In the genomic region with DNA sequence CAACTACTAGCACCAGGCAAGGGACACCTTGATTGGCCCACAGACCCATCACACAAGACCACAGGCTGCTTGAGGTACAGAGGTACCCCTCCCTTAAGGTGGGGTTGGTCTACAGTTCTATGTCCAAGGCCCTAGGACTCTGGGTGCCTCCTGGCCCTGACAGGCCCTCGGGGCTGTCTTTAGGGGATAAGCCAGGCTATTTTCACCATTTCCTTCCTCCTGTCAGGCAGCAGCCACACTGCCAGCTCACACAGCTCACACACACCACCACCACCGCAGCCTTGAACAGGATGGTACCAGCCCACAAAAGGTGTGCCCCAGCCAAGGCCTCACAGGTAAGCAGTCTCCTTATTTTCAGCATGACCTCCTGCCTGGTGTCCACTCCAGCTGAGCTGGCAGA, we compare ENCODE assay signal across 16 mouse cellular contexts. TPM values are rescaled to one million over a fixed set of nuclear protein-coding genes. Genes with fewer than 3 reads are reported as not detected.
DNase-seq lines count a peak whose midpoint lies in the region; ATAC-seq and TF ChIP-seq lines count a peak whose summit lies in the region.
"Had no signal": no experiment of that assay in that cellular context is flagged by ENCODE, and none has a peak within 500 bp of the region (broad histone marks: within the 10 kb centered on the region; RNA-seq: fewer than 3 reads in every experiment).

Gene Gp9, plus strand, starts transcription at position 231 of the 400 bp plus-strand sequence.

- H3K27ac ChIP-seq in liver, embryonic 11.5 days (ENCODE audit: low read depth, low read length), result peak within 1 kb of the TSS; percentile 94
- peak within 1 kb of the TSS; percentile 11 for H3K27ac ChIP-seq in bone marrow, adult 2 months (ENCODE audit: control insufficient read depth, insufficient read depth, low read depth, low read length, poor library complexity)
- peak within 1 kb of the TSS; percentile 18; the same call in 1 of the 2 replicates for H3K27ac ChIP-seq in intestine, embryonic 16.5 days (ENCODE audit: low read length)
- no peak within 1 kb of the TSS for H3K27ac ChIP-seq in left cerebral cortex, adult 2 months
- H3K27ac ChIP-seq: embryonic facial prominence, embryonic 12.5 days; forebrain, embryonic 15.5 days; lung, embryonic 15.5 days had no signal

- no peak for DNase-seq in liver, embryonic 11.5 days (ENCODE audit: low spot score)
- DNase-seq in liver, result no peak
- no peak for DNase-seq in left cerebral cortex, adult 2 months (ENCODE audit: extremely low spot score in 1 of 2, low spot score in 2 of 2)
- no peak for DNase-seq in cerebellum, adult 11-12 months
- DNase-seq: adrenal gland, adult 2 months; cerebellum, adult 9-11 months; kidney, adult 11 months had no signal

- no peaks in the 10 kb centered on the region for H3K9me3 ChIP-seq in liver, embryonic 11.5 days (ENCODE audit: control insufficient read depth, low read length)
- H3K9me3 ChIP-seq in intestine, embryonic 16.5 days (ENCODE audit: control insufficient read depth, low read length), result no peaks in the 10 kb centered on the region
- H3K9me3 ChIP-seq in megakaryocyte, embryonic 14.5 days, result no peaks in the 10 kb centered on the region
- H3K9me3 ChIP-seq: embryonic facial prominence, embryonic 12.5 days; forebrain, embryonic 15.5 days; lung, embryonic 15.5 days had no signal

- H3K4me2 ChIP-seq in liver, embryonic 11.5 days, result peak within 1 kb of the TSS; percentile 51
- H3K4me2 ChIP-seq in intestine, embryonic 16.5 days (ENCODE audit: low read depth, low read length), result no peak within 1 kb of the TSS
- H3K4me2 ChIP-seq: embryonic facial prominence, embryonic 12.5 days; forebrain, embryonic 15.5 days; lung, embryonic 15.5 days; midbrain, embryonic 11.5 days had no signal

- peaks cover 25% of the 10 kb centered on the region for H3K4me1 ChIP-seq in liver, embryonic 11.5 days (replicated peaks; ENCODE audit: control insufficient read depth, insufficient read depth, low read length)
- H3K4me1 ChIP-seq in bone marrow, adult 2 months (ENCODE audit: control insufficient read depth, insufficient read depth, low read length), result peaks cover 4% of the 10 kb centered on the region; the same call in 1 of the 2 replicates
- peaks cover 17% of the 10 kb centered on the region for H3K4me1 ChIP-seq in intestine, embryonic 16.5 days (ENCODE audit: control insufficient read depth, insufficient read depth, low read length)
- H3K4me1 ChIP-seq in megakaryocyte, embryonic 14.5 days, result peaks cover 69% of the 10 kb centered on the region
- H3K4me1 ChIP-seq: embryonic facial prominence, embryonic 12.5 days; forebrain, embryonic 15.5 days had no signal

- no peak for TF ChIP-seq CTCF in bone marrow, adult 2 months (IDR thresholded peaks at IDR 0.05; ENCODE audit: control insufficient read depth, insufficient read depth, low read length)
- TF ChIP-seq CTCF in left cerebral cortex, adult 2 months (IDR thresholded peaks at IDR 0.05), result no peak

- whole genome bisulfite sequencing in liver, embryonic 11.5 days, result 46% methylated on average over 2 of the region's 2 CpGs
- WGBS in bone marrow, adult 2 months, result 2% methylated on average over 2 of the region's 2 CpGs
- WGBS in intestine, embryonic 16.5 days, result 69% methylated on average over 2 of the region's 2 CpGs

- no peak for ATAC-seq in liver, embryonic 11.5 days (replicated peaks; ENCODE audit: low FRiP score)
- 0 out of 2 replicates have a peak, but pooled peaks have one; percentile 24 for ATAC-seq in intestine, embryonic 16.5 days
- ATAC-seq: forebrain, embryonic 15.5 days had no signal

- intact Hi-C loops in left cerebral cortex, adult 2 months (cut with DNase I), result no loop called here

- no peaks in the 10 kb centered on the region for H3K27me3 ChIP-seq in liver, embryonic 11.5 days (replicated peaks; ENCODE audit: control insufficient read depth, insufficient read depth, low read length)
- no peaks in the 10 kb centered on the region for H3K27me3 ChIP-seq in intestine, embryonic 16.5 days (replicated peaks; ENCODE audit: control insufficient read depth, insufficient read depth, low read length)
- H3K27me3 ChIP-seq in megakaryocyte, embryonic 14.5 days (replicated peaks), result no peaks in the 10 kb centered on the region
- H3K27me3 ChIP-seq: CH12.LX; embryonic facial prominence, embryonic 12.5 days; forebrain, embryonic 15.5 days; lung, embryonic 15.5 days had no signal

- TF ChIP-seq POLR2A in bone marrow, adult 2 months (IDR thresholded peaks at IDR 0.05; ENCODE audit: borderline replicate concordance, control insufficient read depth, low read depth, low read length), result no peak

- peak within 1 kb of the TSS; percentile 18 for H3K4me3 ChIP-seq in liver, embryonic 11.5 days (ENCODE audit: low read depth, low read length)
- H3K4me3 ChIP-seq in bone marrow, adult 2 months (replicated peaks; ENCODE audit: control insufficient read depth, low read depth, low read length), result peak within 1 kb of the TSS; percentile 36
- no peak within 1 kb of the TSS for H3K4me3 ChIP-seq in intestine, embryonic 16.5 days (ENCODE audit: low read length)
- H3K4me3 ChIP-seq in megakaryocyte, embryonic 14.5 days (replicated peaks), result peak within 1 kb of the TSS; percentile 93
- no peak within 1 kb of the TSS for H3K4me3 ChIP-seq in left cerebral cortex, adult 2 months
- H3K4me3 ChIP-seq: embryonic facial prominence, embryonic 12.5 days; forebrain, embryonic 15.5 days; lung, embryonic 15.5 days had no signal

- H3K36me3 ChIP-seq in liver, embryonic 11.5 days (ENCODE audit: control insufficient read depth, insufficient read depth, low read length), result no peaks in the 10 kb centered on the region
- H3K36me3 ChIP-seq in intestine, embryonic 16.5 days (ENCODE audit: control insufficient read depth, insufficient read depth, low read length), result no peaks in the 10 kb centered on the region
- H3K36me3 ChIP-seq in megakaryocyte, embryonic 14.5 days (replicated peaks; ENCODE audit: low read length), result peaks cover 35% of the 10 kb centered on the region
- H3K36me3 ChIP-seq: embryonic facial prominence, embryonic 12.5 days; forebrain, embryonic 15.5 days; lung, embryonic 15.5 days had no signal

- peak within 1 kb of the TSS; percentile 46 for H3K9ac ChIP-seq in liver, embryonic 11.5 days (ENCODE audit: low read depth, low read length)
- peak within 1 kb of the TSS; percentile 29; the same call in 1 of the 2 replicates for H3K9ac ChIP-seq in intestine, embryonic 16.5 days (ENCODE audit: low read depth, low read length)
- H3K9ac ChIP-seq: embryonic facial prominence, embryonic 12.5 days; forebrain, embryonic 15.5 days; lung, embryonic 15.5 days had no signal

RNA-seq across cellular contexts. Expression of gene Gp9, which starts in this region (rescaled TPM):
- polyA plus RNA-seq in liver, embryonic 11.5 days (2014; fragmentation: Nextera tagmentation; extraction: Ambion mirVana), result 37.2 and 37.3 TPM in 2 replicates
- polyA plus RNA-seq in bone marrow, adult 2 months (2011; ENCODE audit: insufficient read depth, insufficient read length, low replicate concordance, missing spikeins), result 49.0 and 59.4 TPM in 2 replicates
- 1.5 and 2.0 TPM in 2 replicates for polyA plus RNA-seq in intestine, embryonic 16.5 days (2015; fragmentation: Nextera tagmentation; extraction: Ambion mirVana)
- polyA plus RNA-seq in megakaryocyte, embryonic 14.5 days (2012; ENCODE audit: insufficient read depth, low replicate concordance), result 2,862 and 6,438 TPM in 2 replicates
- 1 to 10 TPM in 1 of 2 experiments, under 1 TPM in 1; 0.54 to 1.4 TPM for total RNA-seq in left cerebral cortex, adult 2 months (2021)
- total RNA-seq: CH12.LX; gastrocnemius, adult 8-10 months had no signal

Comparison
In these comparisons a context has a peak if more than half of its experiments do, and no peak if none do; other contexts are left out.
1. RNA of gene Gp9 (polyA plus RNA-seq): 2,862 to 6,438 TPM in megakaryocyte, embryonic 14.5 days; 49.0 to 59.4 TPM in bone marrow, adult 2 months, 37.2 to 37.3 TPM in liver, embryonic 11.5 days and 1.5 to 2.0 TPM in intestine, embryonic 16.5 days; every median in the first group is over 10 times any median in the second.
2. H3K4me3 ChIP-seq: peak in liver, embryonic 11.5 days (single experiment), bone marrow, adult 2 months (single experiment) and megakaryocyte, embryonic 14.5 days (single experiment); none in intestine, embryonic 16.5 days (single experiment) and left cerebral cortex, adult 2 months (single experiment).